Comparison of ENCODE assay signal across 9 mouse cellular contexts in genomic region chr8:12730780-12731179, GRCm38 (mm10). TPM values are rescaled to one million over a fixed set of nuclear protein-coding genes. Genes with fewer than 3 reads are reported as not detected.
DNase-seq lines count a peak whose midpoint lies in the region; ATAC-seq and TF ChIP-seq lines count a peak whose summit lies in the region.
"Had no signal": no experiment of that assay in that cellular context is flagged by ENCODE, and none has a peak within 500 bp of the region (broad histone marks: within the 10 kb centered on the region; RNA-seq: fewer than 3 reads in every experiment).

No protein-coding gene starts in this region.

- H3K9me3 ChIP-seq in forebrain, embryonic 12.5 days = no peaks in the 10 kb centered on the region
- H3K9me3 ChIP-seq in lung, embryonic 15.5 days = no peaks in the 10 kb centered on the region
- H3K9me3 ChIP-seq: limb, embryonic 13.5 days had no signal

- 19% methylated on average over 5 of the region's 5 CpGs for WGBS in forebrain, embryonic 12.5 days
- 48% methylated on average over 5 of the region's 5 CpGs for WGBS in lung, embryonic 15.5 days

- intact Hi-C loops in heart, postnatal 10 days (cut with DNase I) = no loop called here

- ATAC-seq in Patski = peak; percentile 88
- peak; percentile 91; the same call in 1 of the 2 replicates for ATAC-seq in forebrain, embryonic 12.5 days (ENCODE audit: low FRiP score)
- peak; percentile 78 for ATAC-seq in lung, embryonic 15.5 days (ENCODE audit: borderline replicate concordance, extremely low read depth, low FRiP score, low TSS enrichment)
- ATAC-seq in megakaryocyte-erythroid progenitor cell, adult 5-6 weeks (replicated peaks; ENCODE audit: low FRiP score, low TSS enrichment, poor library complexity, severe bottlenecking) = no peak

- CTCF ChIA-PET in Patski (lab: Charles Lee) = interaction anchor here (0.9 to 1.1 kb wide), 2 partner anchors 12 to 17 kb away, joined by 3 read pairs; no protein-coding TSS in a partner anchor

- DNase-seq in heart, postnatal 10 days = peak; percentile 26 to 37
- DNase-seq in heart, adult 8-10 months (ENCODE audit: low spot score) = no peak
- no peak for DNase-seq in Patski (ENCODE audit: low read depth, low spot score)
- no peak for DNase-seq in thymus, postnatal 25 days
- no peak for DNase-seq in heart, adult 9 months (ENCODE audit: low spot score in 2 of 2)

- in situ Hi-C loops in Patski (cut with MboI; ENCODE audit: low pct_unique_long_range_greater_than_20kb) = no loop called here

- POLR2A ChIA-PET in Patski (lab: Charles Lee) = no interaction called here

- no peaks in the 10 kb centered on the region for H3K36me3 ChIP-seq in forebrain, embryonic 12.5 days (replicated peaks)
- no peaks in the 10 kb centered on the region for H3K36me3 ChIP-seq in lung, embryonic 15.5 days
- H3K36me3 ChIP-seq: limb, embryonic 13.5 days had no signal

- no peaks in the 10 kb centered on the region for H3K27me3 ChIP-seq in Patski
- H3K27me3 ChIP-seq in forebrain, embryonic 12.5 days = no peaks in the 10 kb centered on the region
- H3K27me3 ChIP-seq in lung, embryonic 15.5 days = no peaks in the 10 kb centered on the region
- H3K27me3 ChIP-seq: limb, embryonic 13.5 days had no signal

- peak overlapping the region; percentile 66 for H3K27ac ChIP-seq in forebrain, embryonic 12.5 days
- peak overlapping the region; percentile 57 for H3K27ac ChIP-seq in lung, embryonic 15.5 days
- H3K27ac ChIP-seq: limb, embryonic 13.5 days had no signal

- no peak for TF ChIP-seq CTCF in Patski (IDR thresholded peaks at IDR 0.05)

- H3K4me3 ChIP-seq in forebrain, embryonic 12.5 days (replicated peaks) = no peak overlapping the region
- H3K4me3 ChIP-seq in lung, embryonic 15.5 days = no peak overlapping the region
- H3K4me3 ChIP-seq: limb, embryonic 13.5 days had no signal

- peaks cover 9% of the 10 kb centered on the region for H3K4me1 ChIP-seq in forebrain, embryonic 12.5 days
- 0 out of 2 replicates have a peak, but pooled peaks cover 3% of the 10 kb centered on the region for H3K4me1 ChIP-seq in lung, embryonic 15.5 days
- H3K4me1 ChIP-seq: limb, embryonic 13.5 days had no signal

- no peak overlapping the region for H3K9ac ChIP-seq in forebrain, embryonic 12.5 days
- no peak overlapping the region for H3K9ac ChIP-seq in lung, embryonic 15.5 days
- H3K9ac ChIP-seq: limb, embryonic 13.5 days had no signal

- H3K4me2 ChIP-seq in forebrain, embryonic 12.5 days = no peak overlapping the region
- H3K4me2 ChIP-seq in lung, embryonic 15.5 days = no peak overlapping the region
- H3K4me2 ChIP-seq: limb, embryonic 13.5 days had no signal

RNA-seq across cellular contexts. Expression of gene Atp11a, which starts 26.0 kb away (rescaled TPM):
- 10 to 100 TPM; 87.1 to 88.6 TPM for total RNA-seq in heart, postnatal 10 days (2021)
- total RNA-seq in heart, adult 8-10 months (2022) = 10 to 100 TPM; 85.6 to 89.6 (median 87.8) TPM
- polyA plus RNA-seq in Patski (2021) = 139 TPM
- 13.9 and 19.1 TPM in 2 replicates for polyA plus RNA-seq in forebrain, embryonic 12.5 days (2016; fragmentation: Nextera tagmentation; extraction: Ambion mirVana)
- 16.8 and 21.8 TPM in 2 replicates for polyA plus RNA-seq in lung, embryonic 15.5 days (2015; fragmentation: Nextera tagmentation; extraction: Ambion mirVana)
- 3.5 and 14.1 TPM in 2 replicates for total RNA-seq in megakaryocyte-erythroid progenitor cell, adult 5-6 weeks (2014; fragmentation: Nextera tagmentation)
- total RNA-seq in megakaryocyte-erythroid progenitor cell, adult 5-6 weeks (2017) = 5.5 TPM in 2 replicates

RNA-seq across cellular contexts. Expression of gene Tubgcp3, which starts 58.7 kb away (rescaled TPM):
- 10 to 100 TPM; 19.3 to 19.7 TPM for total RNA-seq in heart, postnatal 10 days (2021)
- total RNA-seq in heart, adult 8-10 months (2022) = 10 to 100 TPM; 11.0 to 13.7 (median 12.6) TPM
- polyA plus RNA-seq in Patski (2021) = 41.7 TPM
- polyA plus RNA-seq in forebrain, embryonic 12.5 days (2016; fragmentation: Nextera tagmentation; extraction: Ambion mirVana) = 59.0 and 62.2 TPM in 2 replicates
- 42.7 and 45.6 TPM in 2 replicates for polyA plus RNA-seq in lung, embryonic 15.5 days (2015; fragmentation: Nextera tagmentation; extraction: Ambion mirVana)
- 74.5 and 98.6 TPM in 2 replicates for total RNA-seq in megakaryocyte-erythroid progenitor cell, adult 5-6 weeks (2014; fragmentation: Nextera tagmentation)
- total RNA-seq in megakaryocyte-erythroid progenitor cell, adult 5-6 weeks (2017) = 42.4 and 59.8 TPM in 2 replicates

Comparison
In these comparisons a context has a peak if more than half of its experiments do, and no peak if none do; other contexts are left out.
1. DNase-seq: peak in heart, postnatal 10 days (2 of 2); none in heart, adult 8-10 months (single experiment), Patski (single experiment), thymus, postnatal 25 days (single experiment) and heart, adult 9 months (0 of 2).
2. RNA of gene Atp11a, which starts 26.0 kb away (total RNA-seq): 87.1 to 88.6 TPM in heart, postnatal 10 days and 85.6 to 89.6 TPM in heart, adult 8-10 months; 3.5 to 14.1 TPM in megakaryocyte-erythroid progenitor cell, adult 5-6 weeks; every median in the first group is over 4 times any median in the second.